Mouse (Mus musculus) brain, embryonic 14.5 days (tissue): ENCODE results near the gene Ube2e1.

Experiments
- CTCF ChIP-seq: fragments of 200-500 bp; IDR thresholded peaks from 2 replicates; pipeline ENCODE4 v1.5.1; 2012; ENCODE audit warnings: inconsistent platforms, mild to moderate bottlenecking, moderate library complexity, borderline replicate concordance; ENCODE audit not compliant: insufficient read depth, insufficient read length; ENCODE audit errors: extremely low read depth
- POLR2A ChIP-seq: fragments of 200-500 bp; IDR thresholded peaks from 2 replicates; pipeline ENCODE4 v1.6.1; 2012; ENCODE audit warnings: mild to moderate bottlenecking, inconsistent platforms, borderline replicate concordance; ENCODE audit not compliant: poor library complexity, insufficient read depth, insufficient read length, severe bottlenecking; ENCODE audit errors: extremely low read depth

- TF ChIP-seq CTCF = no peak
- no peak for TF ChIP-seq POLR2A
These were observed 11.9 kb upstream of the Ube2e1 start for GRCm38 (mm10) chr14:18343589-18343988.
